Mouse (Mus musculus): ENCODE results near the gene Tex21. TPM values are rescaled to one million over a fixed set of nuclear protein-coding genes. Genes with fewer than 3 reads are reported as not detected.
"Not testable (repeated sequence)": the region's sequence is repeated elsewhere in the genome, so short reads cannot be mapped to it uniquely, and the experiment has no call there.

Gene Tex21
- polyA plus RNA-seq, 1 experiment from 2014 or later = 0.12 TPM

- Histone ChIP-seq H3K36me3 (replicated peaks) (no peaks in the 10 kb centered on the region), H3K9ac (no peak overlapping the region), H3K4me3 (replicated peaks) (no peak overlapping the region), H3K4me2 (peak overlapping the region; percentile 29), H3K27me3 (no peaks in the 10 kb centered on the region), H3K9me3 (replicated peaks) (no peaks in the 10 kb centered on the region), H3K4me1 (replicated peaks) (peaks cover 37% of the 10 kb centered on the region), H3K27ac (replicated peaks) (peak overlapping the region; percentile 72)
- no peak for ATAC-seq (ENCODE audit: insufficient read depth)
- 34% methylated on average over 10 of the region's 10 CpGs for WGBS (ENCODE audit: insufficient replicate concordance)
Observed at GRCm38 (mm10) chr12:76239145-76239838, 7.3 kb downstream of the Tex21 start.

DNA sequence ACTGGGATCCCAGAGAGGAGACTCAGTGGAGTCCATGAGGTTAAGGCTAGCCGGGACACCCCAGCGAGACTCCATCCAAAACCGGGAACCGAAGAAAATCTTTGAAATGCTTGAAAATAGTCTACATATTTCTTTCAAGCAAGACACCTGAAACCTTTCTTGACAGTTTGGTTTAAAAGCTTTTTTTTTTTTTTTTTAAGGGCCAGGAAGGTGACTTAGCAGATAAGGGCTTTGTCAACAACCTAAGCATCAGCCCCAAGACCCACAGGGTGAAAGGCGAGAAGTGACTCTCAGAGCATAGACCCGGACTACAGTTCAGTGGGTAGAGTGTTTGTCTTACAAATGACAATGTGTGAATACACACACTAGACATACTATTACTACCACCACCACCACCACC is 11.3 kb downstream of the Tex21 start:
- no peak overlapping the region for H3K27ac ChIP-seq (replicated peaks)
- ATAC-seq (ENCODE audit: insufficient read depth) = no peak
- WGBS (ENCODE audit: insufficient replicate concordance) = 62% methylated on average over 6 of the region's 6 CpGs

GRCm38 (mm10) chr12:76230644-76231043 is 15.9 kb downstream of the Tex21 start:
- no peak for ATAC-seq (ENCODE audit: insufficient read depth)
- H3K4me2 ChIP-seq = no peak overlapping the region
- H3K4me1 ChIP-seq (replicated peaks) = no peaks in the 10 kb centered on the region
- no peak overlapping the region for H3K27ac ChIP-seq (replicated peaks)
- no peak overlapping the region for H3K4me3 ChIP-seq (replicated peaks)
- 70% methylated on average over 6 of the region's 6 CpGs for WGBS (ENCODE audit: insufficient replicate concordance)
- no peak overlapping the region for H3K9ac ChIP-seq
- no peaks in the 10 kb centered on the region for H3K27me3 ChIP-seq
- no peaks in the 10 kb centered on the region for H3K36me3 ChIP-seq (replicated peaks)
- no peaks in the 10 kb centered on the region for H3K9me3 ChIP-seq (replicated peaks)

More for the DNA sequence above, 11.3 kb downstream of the Tex21 start:
- H3K9ac ChIP-seq = no peak overlapping the region
- H3K27me3 ChIP-seq = no peaks in the 10 kb centered on the region
- H3K4me3 ChIP-seq (replicated peaks) = no peak overlapping the region
- no peaks in the 10 kb centered on the region for H3K9me3 ChIP-seq (replicated peaks)
- H3K36me3 ChIP-seq (replicated peaks) = no peaks in the 10 kb centered on the region
- H3K4me2 ChIP-seq = no peak overlapping the region
- H3K4me1 ChIP-seq (replicated peaks) = peaks cover 16% of the 10 kb centered on the region

GRCm38 (mm10) chr12:76222104-76222503 is 24.4 kb downstream of the Tex21 start:
- H3K27ac ChIP-seq (replicated peaks); H3K36me3 ChIP-seq (replicated peaks); H3K4me3 ChIP-seq (replicated peaks); H3K4me1 ChIP-seq (replicated peaks); H3K9me3 ChIP-seq (replicated peaks); H3K27me3 ChIP-seq; H3K4me2 ChIP-seq; ATAC-seq (ENCODE audit: insufficient read depth); H3K9ac ChIP-seq: not testable (repeated sequence)
- 63% methylated on average over 4 of the region's 8 CpGs for WGBS (ENCODE audit: insufficient replicate concordance)

DNA sequence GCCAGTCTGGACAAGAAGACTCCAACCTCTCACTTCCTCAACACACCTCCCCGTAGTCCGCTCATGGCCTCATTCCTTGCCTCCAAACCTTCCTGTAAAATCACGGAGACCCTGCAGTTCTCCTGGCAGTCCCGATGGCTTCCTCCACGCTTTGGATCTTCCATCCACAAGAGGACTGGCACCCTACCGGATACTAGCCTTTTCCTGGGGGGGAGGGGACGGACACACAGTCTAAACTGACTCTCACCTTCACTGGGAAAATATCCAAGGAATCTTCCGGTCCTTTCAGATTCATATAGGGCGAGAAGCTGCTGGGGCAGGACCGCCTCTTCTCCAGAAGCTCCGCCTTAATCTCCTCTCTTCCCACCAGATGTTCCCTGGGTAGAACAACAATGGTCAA is 29.8 kb downstream of the Tex21 start:
- no peak overlapping the region for H3K4me2 ChIP-seq
- H3K9me3 ChIP-seq (replicated peaks) = no peaks in the 10 kb centered on the region
- no peak overlapping the region for H3K9ac ChIP-seq
- H3K36me3 ChIP-seq (replicated peaks) = no peaks in the 10 kb centered on the region
- H3K4me3 ChIP-seq (replicated peaks) = no peak overlapping the region
- 61% methylated on average over 11 of the region's 11 CpGs for WGBS (ENCODE audit: insufficient replicate concordance)
- H3K27ac ChIP-seq (replicated peaks) = no peak overlapping the region
- no peaks in the 10 kb centered on the region for H3K27me3 ChIP-seq
- H3K4me1 ChIP-seq (replicated peaks) = no peaks in the 10 kb centered on the region
- no peak for ATAC-seq (ENCODE audit: insufficient read depth)

DNA sequence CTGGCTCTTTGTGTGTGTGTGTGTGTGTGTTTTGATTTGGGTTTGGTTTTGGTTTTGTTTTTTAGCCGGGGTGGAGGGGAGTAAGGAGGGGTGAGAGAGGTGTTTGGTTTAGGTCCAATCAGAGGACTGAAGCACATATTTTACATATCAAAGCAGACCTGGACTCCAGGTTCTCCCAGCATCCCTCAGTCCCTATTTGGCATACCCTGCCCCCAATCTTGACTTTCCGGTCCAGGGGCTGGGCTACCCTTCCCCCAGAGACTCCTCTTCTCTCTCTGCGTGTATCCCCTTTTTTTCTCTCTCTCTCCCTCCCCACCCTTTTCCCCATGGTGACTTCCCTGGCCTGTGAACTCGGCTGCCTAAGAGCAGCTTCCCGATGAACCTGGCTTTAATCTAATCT is 31.4 kb downstream of the Tex21 start:
- Histone ChIP-seq H3K36me3 (replicated peaks) (no peaks in the 10 kb centered on the region), H3K4me2 (no peak overlapping the region), H3K27ac (replicated peaks) (no peak overlapping the region), H3K27me3 (no peaks in the 10 kb centered on the region), H3K9ac (no peak overlapping the region), H3K9me3 (replicated peaks) (no peaks in the 10 kb centered on the region), H3K4me3 (replicated peaks) (no peak overlapping the region), H3K4me1 (replicated peaks) (no peaks in the 10 kb centered on the region)
- no peak for ATAC-seq (ENCODE audit: insufficient read depth)
- 43% methylated on average over 5 of the region's 5 CpGs for WGBS (ENCODE audit: insufficient replicate concordance)

DNA sequence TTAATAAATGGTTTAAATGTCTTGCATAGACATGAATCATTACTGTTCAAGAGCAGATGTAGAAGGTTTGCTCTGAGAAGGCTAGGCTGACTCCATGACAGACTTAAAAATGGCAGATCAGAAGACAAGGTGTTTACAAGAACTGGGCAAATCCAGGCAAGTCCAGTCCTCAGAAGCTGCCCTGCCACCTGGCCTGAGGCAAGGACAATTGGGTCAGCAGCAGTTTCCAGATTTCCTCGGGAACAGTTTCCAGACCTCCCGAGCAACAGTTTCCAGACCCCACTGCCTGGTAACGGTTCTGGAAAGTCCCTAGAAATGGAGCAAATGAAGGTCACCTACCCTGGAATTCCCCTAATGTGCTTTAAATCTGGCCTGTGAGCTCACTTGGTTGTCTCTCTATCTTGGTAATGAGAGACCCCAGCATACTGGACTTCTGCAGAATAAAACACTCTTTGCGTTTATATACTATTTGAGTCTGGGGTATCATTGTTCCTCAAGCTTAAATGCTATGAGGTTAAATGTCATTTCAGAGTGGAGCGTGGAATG is 37.0 kb downstream of the Tex21 start:
- WGBS (ENCODE audit: insufficient replicate concordance) = 69% methylated on average over 5 of the region's 5 CpGs
- Histone ChIP-seq H3K4me2 (no peak overlapping the region), H3K27me3 (no peaks in the 10 kb centered on the region), H3K9me3 (replicated peaks) (no peaks in the 10 kb centered on the region), H3K4me1 (replicated peaks) (no peaks in the 10 kb centered on the region), H3K36me3 (replicated peaks) (no peaks in the 10 kb centered on the region), H3K9ac (no peak overlapping the region), H3K27ac (replicated peaks) (no peak overlapping the region), H3K4me3 (replicated peaks) (no peak overlapping the region)
- ATAC-seq (ENCODE audit: insufficient read depth) = no peak

DNA sequence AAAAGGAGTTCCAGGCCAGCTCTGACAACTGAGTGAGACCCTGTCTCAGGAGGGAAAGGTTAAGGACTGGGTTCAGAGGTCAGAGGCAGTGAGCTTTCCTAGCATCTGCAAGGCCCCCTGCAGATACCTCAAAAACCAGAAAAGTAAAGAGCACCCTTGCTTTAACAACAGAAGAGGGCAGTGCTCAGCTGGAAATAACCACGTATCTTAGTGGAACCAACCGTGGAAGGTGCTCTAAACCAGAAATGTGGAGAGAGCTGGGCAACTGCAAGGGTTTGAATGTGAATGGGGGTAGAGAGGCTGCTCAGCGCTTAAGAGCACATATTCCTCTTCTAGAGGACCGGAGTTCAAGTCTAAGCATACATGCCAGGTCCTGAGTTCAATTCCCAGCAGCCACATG is 46.2 kb downstream of the Tex21 start:
- H3K4me1 ChIP-seq (replicated peaks) = peaks cover 14% of the 10 kb centered on the region
- no peaks in the 10 kb centered on the region for H3K36me3 ChIP-seq (replicated peaks)
- WGBS (ENCODE audit: insufficient replicate concordance) = 56% methylated on average over 4 of the region's 4 CpGs
- H3K9ac ChIP-seq = no peak overlapping the region
- no peak overlapping the region for H3K4me2 ChIP-seq
- no peak overlapping the region for H3K27ac ChIP-seq (replicated peaks)
- ATAC-seq (ENCODE audit: insufficient read depth) = no peak
- H3K4me3 ChIP-seq (replicated peaks) = no peak overlapping the region
- peaks cover 4% of the 10 kb centered on the region for H3K27me3 ChIP-seq
- H3K9me3 ChIP-seq (replicated peaks) = no peaks in the 10 kb centered on the region

DNA sequence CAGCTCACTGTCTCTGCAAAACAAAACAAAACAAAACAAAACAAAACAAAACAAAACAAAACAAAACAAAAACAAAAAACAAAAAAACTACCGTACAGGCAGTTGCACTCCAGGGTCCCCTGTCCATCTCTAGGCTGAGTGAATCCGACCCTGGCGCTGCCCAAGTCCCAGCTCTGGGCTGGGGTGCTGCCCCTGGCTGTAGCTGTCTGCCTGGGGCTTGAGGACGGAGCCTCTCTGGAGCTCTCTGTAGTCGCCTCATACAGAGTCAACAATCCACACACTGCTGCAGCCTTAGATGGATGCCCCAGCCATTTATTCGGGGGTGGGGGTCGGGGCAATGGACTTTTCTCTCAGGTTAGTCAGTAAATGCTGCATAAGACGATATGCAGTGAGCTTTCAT is 49.5 kb downstream of the Tex21 start:
- WGBS (ENCODE audit: insufficient replicate concordance) = 45% methylated on average over 8 of the region's 8 CpGs
- Histone ChIP-seq H3K4me3 (replicated peaks) (no peak overlapping the region), H3K27me3 (peaks cover 4% of the 10 kb centered on the region), H3K9me3 (replicated peaks) (no peaks in the 10 kb centered on the region), H3K27ac (replicated peaks) (no peak overlapping the region), H3K36me3 (replicated peaks) (no peaks in the 10 kb centered on the region), H3K9ac (no peak overlapping the region), H3K4me2 (peak overlapping the region; percentile 75; the same call in 1 of the 2 replicates), H3K4me1 (replicated peaks) (peaks cover 14% of the 10 kb centered on the region)
- ATAC-seq (ENCODE audit: insufficient read depth) = no peak

GRCm38 (mm10) chr12:76196709-76197054 is 49.9 kb downstream of the Tex21 start:
- H3K27ac ChIP-seq (replicated peaks) = no peak overlapping the region
- peak; percentile 51 for ATAC-seq (ENCODE audit: insufficient read depth)
- peaks cover 14% of the 10 kb centered on the region for H3K4me1 ChIP-seq (replicated peaks)
- peaks cover 4% of the 10 kb centered on the region for H3K27me3 ChIP-seq
- no peaks in the 10 kb centered on the region for H3K36me3 ChIP-seq (replicated peaks)
- H3K9ac ChIP-seq = no peak overlapping the region
- H3K9me3 ChIP-seq (replicated peaks) = no peaks in the 10 kb centered on the region
- peak overlapping the region; percentile 75 for H3K4me2 ChIP-seq
- WGBS (ENCODE audit: insufficient replicate concordance) = 10% methylated on average over 6 of the region's 6 CpGs
- peak overlapping the region; percentile 42 for H3K4me3 ChIP-seq (replicated peaks)

DNA sequence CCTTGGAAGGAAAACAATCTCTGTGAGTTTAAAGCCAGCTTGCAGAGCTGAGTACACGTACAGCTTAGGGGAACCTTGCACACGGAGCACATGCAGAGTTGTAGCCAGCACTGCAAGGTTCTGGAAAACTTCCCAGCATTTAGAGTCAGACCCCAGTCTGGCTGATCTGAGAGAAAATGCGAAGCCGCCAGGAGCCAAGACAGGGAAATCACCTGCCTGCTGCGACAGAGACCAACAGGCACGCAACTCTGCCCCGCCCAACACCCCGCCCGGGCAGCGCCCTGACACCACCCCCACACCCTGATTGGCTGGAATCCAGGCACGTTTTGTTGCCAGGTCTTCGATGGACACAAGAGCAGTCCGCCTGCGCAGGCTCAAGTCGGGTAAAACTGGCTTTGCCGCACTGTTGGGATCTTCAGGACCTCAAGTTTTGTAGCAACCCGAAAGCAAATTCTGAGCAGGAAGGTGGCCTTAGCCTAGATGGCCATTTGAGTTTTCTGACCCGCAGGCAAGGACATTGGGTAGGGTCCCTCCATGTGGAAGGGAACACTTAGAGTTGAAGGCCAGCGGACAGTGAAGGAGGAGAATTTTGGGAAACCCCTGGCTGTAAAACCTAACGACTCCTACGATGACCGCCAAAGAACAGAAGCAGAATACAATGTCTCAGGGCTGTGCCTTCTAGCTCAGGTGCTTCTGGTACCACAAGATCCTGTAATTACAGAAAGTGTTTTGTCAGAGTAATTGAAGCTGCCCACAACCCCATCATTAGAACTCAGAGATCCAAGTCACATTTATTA is 50.4 kb downstream of the Tex21 start:
- Histone ChIP-seq H3K4me1 (replicated peaks) (peaks cover 14% of the 10 kb centered on the region), H3K9ac (no peak overlapping the region), H3K4me2 (peak overlapping the region; percentile 75), H3K36me3 (replicated peaks) (no peaks in the 10 kb centered on the region), H3K9me3 (replicated peaks) (no peaks in the 10 kb centered on the region), H3K27ac (replicated peaks) (no peak overlapping the region), H3K4me3 (replicated peaks) (peak overlapping the region; percentile 42), H3K27me3 (peaks cover 4% of the 10 kb centered on the region)
- peak; percentile 83 for ATAC-seq (ENCODE audit: insufficient read depth)
- WGBS (ENCODE audit: insufficient replicate concordance) = under 1% methylated on average over 22 of the region's 22 CpGs
